Mouse (Mus musculus): ENCODE measurements around the gene Map9. TPM values are rescaled to one million over a fixed set of nuclear protein-coding genes. Genes with fewer than 3 reads are reported as not detected.

The Map9 gene
- polyA plus RNA-seq (2017; shearing (Covaris generic)) = 0.53 TPM

DNA sequence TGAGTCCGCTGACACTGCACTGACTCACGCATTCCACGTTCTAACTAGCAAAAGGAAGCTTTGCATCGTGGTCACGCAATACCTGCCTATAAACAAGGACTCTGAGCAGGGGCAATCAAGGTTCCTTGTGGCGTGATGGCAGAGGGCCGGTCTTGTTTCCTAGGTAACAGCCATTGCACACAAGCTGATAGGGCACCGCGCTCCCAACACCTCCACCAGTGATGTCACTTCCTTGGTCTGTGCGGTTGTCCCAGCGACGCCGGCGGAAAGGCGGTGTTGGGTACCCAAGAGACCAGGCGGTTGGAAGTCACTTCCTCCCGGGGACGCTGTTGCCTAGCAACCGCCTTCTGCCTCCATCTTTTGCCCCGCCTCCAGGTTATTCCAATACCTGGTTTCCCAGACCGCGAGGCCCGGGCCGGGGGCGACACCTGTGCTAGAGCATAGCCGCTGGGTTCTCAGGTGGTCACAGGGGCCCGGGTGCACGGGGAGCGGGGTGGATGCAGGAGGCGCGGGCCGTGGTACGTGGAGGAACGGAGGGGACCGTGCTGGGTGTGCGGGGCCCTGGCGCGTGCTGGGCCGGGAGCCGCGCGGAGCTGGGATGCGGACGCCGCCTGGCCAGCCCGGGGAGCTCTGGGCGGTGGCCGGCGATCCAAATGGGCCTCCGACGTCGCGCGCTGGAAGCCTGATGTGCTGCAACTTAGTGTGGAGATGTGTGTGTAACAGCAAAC is at the start of gene Map9:
Map9 (plus strand) TSS at position 248 of the 728 bp plus-strand sequence.

Other genes starting within 250 kb of the Map9 start
- gene Gucy1a1, start 212.3 kb upstream of the Map9 start, polyA plus RNA-seq (2017; shearing (Covaris generic)) = 1.9 TPM
- gene Npy2r, start 190.0 kb downstream of the Map9 start, polyA plus RNA-seq (2017; shearing (Covaris generic)) = not detected